ENCODE assay signal across 8 mouse cellular contexts in the genomic region with DNA sequence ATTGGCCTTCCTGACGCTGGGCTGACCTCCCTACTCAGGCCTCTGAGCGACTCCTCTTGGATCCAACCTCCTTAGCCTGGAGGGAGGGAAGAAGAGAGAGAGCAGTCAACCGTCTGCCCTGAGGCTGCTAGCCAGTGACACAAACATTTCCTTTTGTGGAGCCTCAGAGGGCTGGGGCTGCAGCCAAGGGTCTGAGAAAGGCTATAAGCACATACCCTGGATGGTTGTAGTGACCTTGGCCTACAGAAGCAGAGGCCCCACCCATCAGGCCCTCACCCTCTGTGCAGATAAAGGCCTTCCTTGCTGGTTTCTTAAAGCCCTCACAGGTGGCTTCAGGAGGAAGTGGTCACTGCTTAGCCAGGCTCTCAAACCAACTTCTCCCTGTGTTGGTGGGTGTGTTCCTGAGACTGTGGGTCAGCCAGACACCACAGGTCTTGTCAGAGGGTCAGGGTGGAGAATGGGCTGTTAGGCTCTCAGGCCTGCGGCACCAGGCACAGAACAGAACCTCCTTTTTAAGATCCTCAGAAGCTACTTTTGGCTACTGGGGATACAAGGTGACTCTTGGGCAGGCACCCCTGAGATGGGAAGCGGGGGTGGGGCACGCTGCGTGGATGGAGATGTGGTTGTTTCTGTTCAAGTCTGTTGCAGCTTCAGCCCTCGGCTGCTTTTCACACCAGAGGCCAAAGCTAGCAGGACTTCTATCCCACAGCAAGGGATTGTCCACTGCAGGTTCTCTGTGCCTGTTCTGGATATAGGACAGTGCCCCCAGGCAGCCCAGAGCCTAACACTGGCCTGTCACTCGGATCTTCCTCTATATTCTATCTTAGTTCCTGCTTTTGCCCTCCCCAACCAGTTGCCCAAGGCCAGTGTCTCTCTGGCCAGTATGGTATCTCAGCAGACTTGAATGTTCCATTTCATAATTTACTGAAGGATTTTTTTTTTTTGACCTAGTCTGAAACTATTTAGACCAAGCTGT. TPM values are rescaled to one million over a fixed set of nuclear protein-coding genes. Genes with fewer than 3 reads are reported as not detected.
DNase-seq lines count a peak whose midpoint lies in the region; ATAC-seq and TF ChIP-seq lines count a peak whose summit lies in the region.

No protein-coding gene starts in this region.

- peaks cover 22% of the 10 kb centered on the region for H3K4me1 ChIP-seq in hindbrain, embryonic 14.5 days (replicated peaks; ENCODE audit: control insufficient read depth, insufficient read depth, low read length)
- H3K4me1 ChIP-seq in liver, embryonic 14.5 days (replicated peaks; ENCODE audit: control insufficient read depth in 2 of 2, insufficient read depth in 2 of 2, low read length in 1 of 2), result peaks cover 23 to 30% of the 10 kb centered on the region in 2 experiments
- peaks cover 20% of the 10 kb centered on the region for H3K4me1 ChIP-seq in neural tube, embryonic 12.5 days

- H3K4me2 ChIP-seq in hindbrain, embryonic 14.5 days (replicated peaks), result no peak overlapping the region
- H3K4me2 ChIP-seq in liver, embryonic 14.5 days (ENCODE audit: low read depth), result peak overlapping the region; percentile 11; the same call in 1 of the 2 replicates
- no peak overlapping the region for H3K4me2 ChIP-seq in neural tube, embryonic 12.5 days (replicated peaks)

- TF ChIP-seq EP300 in liver, embryonic 14.5 days (IDR thresholded peaks at IDR 0.05; ENCODE audit: low read depth), result no peak

- DNase-seq in gastrocnemius, adult 2 months, result peak; percentile 28
- DNase-seq in gastrocnemius, postnatal 14 days, result no peak
- DNase-seq in hindbrain, embryonic 14.5 days (ENCODE audit: low spot score), result no peak
- DNase-seq in liver, embryonic 14.5 days (ENCODE audit: low read depth in 3 of 3, low spot score in 3 of 3), result no peak
- no peak for DNase-seq in left cerebral cortex, adult 9 months (ENCODE audit: low spot score in 2 of 2)
- DNase-seq in adrenal gland, postnatal 25 days, result no peak

- no peak for TF ChIP-seq CTCF in gastrocnemius, adult 2 months (IDR thresholded peaks at IDR 0.05)
- TF ChIP-seq CTCF in liver, embryonic 14.5 days (IDR thresholded peaks at IDR 0.05; ENCODE audit: low read depth), result no peak

- peak overlapping the region; percentile 82 for H3K27ac ChIP-seq in gastrocnemius, adult 2 months
- H3K27ac ChIP-seq in hindbrain, embryonic 14.5 days, result peak overlapping the region; percentile 73
- H3K27ac ChIP-seq in liver, embryonic 14.5 days, result peak overlapping the region; percentile 54
- H3K27ac ChIP-seq in neural tube, embryonic 12.5 days, result no peak overlapping the region

- no peaks in the 10 kb centered on the region for H3K9me3 ChIP-seq in hindbrain, embryonic 14.5 days (ENCODE audit: control insufficient read depth, low read length)
- H3K9me3 ChIP-seq in liver, embryonic 14.5 days (ENCODE audit: control insufficient read depth, low read length), result no peaks in the 10 kb centered on the region
- no peaks in the 10 kb centered on the region; the same call in 1 of the 2 replicates for H3K9me3 ChIP-seq in neural tube, embryonic 12.5 days

- no peaks in the 10 kb centered on the region for H3K27me3 ChIP-seq in hindbrain, embryonic 14.5 days (ENCODE audit: control insufficient read depth, insufficient read depth, low read length)
- no peaks in the 10 kb centered on the region for H3K27me3 ChIP-seq in liver, embryonic 14.5 days (ENCODE audit: control insufficient read depth, insufficient read depth, low read length)
- H3K27me3 ChIP-seq in neural tube, embryonic 12.5 days (replicated peaks), result no peaks in the 10 kb centered on the region

- WGBS in hindbrain, embryonic 14.5 days, result 67% methylated on average over 9 of the region's 9 CpGs
- WGBS in liver, embryonic 14.5 days (ENCODE audit: insufficient replicate concordance), result 50% methylated on average over 9 of the region's 9 CpGs
- WGBS in neural tube, embryonic 12.5 days, result 76% methylated on average over 9 of the region's 9 CpGs

- no peaks in the 10 kb centered on the region for H3K36me3 ChIP-seq in hindbrain, embryonic 14.5 days (replicated peaks; ENCODE audit: control insufficient read depth, insufficient read depth)
- no peaks in the 10 kb centered on the region for H3K36me3 ChIP-seq in liver, embryonic 14.5 days (replicated peaks; ENCODE audit: control insufficient read depth, insufficient read depth, low read depth)
- no peaks in the 10 kb centered on the region for H3K36me3 ChIP-seq in neural tube, embryonic 12.5 days

- H3K9ac ChIP-seq in hindbrain, embryonic 14.5 days, result no peak overlapping the region
- peak overlapping the region; percentile 7 for H3K9ac ChIP-seq in liver, embryonic 14.5 days (replicated peaks)
- 0 out of 2 replicates have a peak overlapping the region, but pooled peaks have one; percentile 17 for H3K9ac ChIP-seq in neural tube, embryonic 12.5 days

- H3K4me3 ChIP-seq in gastrocnemius, adult 2 months, result no peak overlapping the region
- no peak overlapping the region for H3K4me3 ChIP-seq in hindbrain, embryonic 14.5 days (replicated peaks; ENCODE audit: low read length)
- H3K4me3 ChIP-seq in liver, embryonic 14.5 days (ENCODE audit: insufficient read depth in 1 of 2, low read depth in 2 of 2, low read length in 2 of 2), result no peak overlapping the region
- no peak overlapping the region for H3K4me3 ChIP-seq in neural tube, embryonic 12.5 days

- intact Hi-C loops in gastrocnemius, adult 2 months (cut with DNase I), result no loop called here
- intact Hi-C loops in gastrocnemius, postnatal 14 days (cut with DNase I; ENCODE audit: low total_unique reads), result no loop called here

- ATAC-seq in common myeloid progenitor, adult 5-6 weeks (replicated peaks; ENCODE audit: low read depth, poor library complexity, severe bottlenecking), result peak; percentile 66
- no peak for ATAC-seq in hindbrain, embryonic 14.5 days (ENCODE audit: low FRiP score)
- no peak for ATAC-seq in liver, embryonic 14.5 days (ENCODE audit: insufficient read depth)
- no peak for ATAC-seq in neural tube, embryonic 12.5 days (ENCODE audit: low FRiP score, low read depth)

RNA-seq across cellular contexts. Expression of gene Ptma, which starts 34.1 kb away (rescaled TPM):
- total RNA-seq in gastrocnemius, adult 2 months (2021), result 100 to 1,000 TPM in 1 of 2 experiments, 10 to 100 TPM in 1; 58.5 to 108 TPM
- 100 to 1,000 TPM; 184 to 248 TPM for total RNA-seq in gastrocnemius, postnatal 14 days (2021)
- 6,083 and 6,415 TPM in 2 replicates for total RNA-seq in common myeloid progenitor, adult 5-6 weeks (2017)
- 1,567 and 1,692 TPM in 2 replicates for polyA plus RNA-seq in hindbrain, embryonic 14.5 days (2014; fragmentation: Nextera tagmentation; extraction: Ambion mirVana)
- 466 and 1,286 TPM in 2 replicates for polyA plus RNA-seq in liver, embryonic 14.5 days (2012; rRNA removed)
- 993 and 1,059 TPM in 2 replicates for polyA plus RNA-seq in liver, embryonic 14.5 days (2014; fragmentation: Nextera tagmentation; extraction: Ambion mirVana)
- 2,887 and 2,907 TPM in 2 replicates for polyA plus RNA-seq in neural tube, embryonic 12.5 days (2016; fragmentation: Nextera tagmentation; extraction: Ambion mirVana)
- total RNA-seq in adrenal gland, postnatal 25 days (2021), result 556 and 574 TPM in 2 replicates

Comparison
In these comparisons a context has a peak if more than half of its experiments do, and no peak if none do; other contexts are left out.
1. RNA of gene Ptma, which starts 34.1 kb away (total RNA-seq): 6,083 to 6,415 TPM in common myeloid progenitor, adult 5-6 weeks; 556 to 574 TPM in adrenal gland, postnatal 25 days, 184 to 248 TPM in gastrocnemius, postnatal 14 days and 58.5 to 108 TPM in gastrocnemius, adult 2 months; every median in the first group is over 10 times any median in the second.